Mouse (Mus musculus): ENCODE data around the gene Gm20388. TPM values are rescaled to one million over a fixed set of nuclear protein-coding genes. Genes with fewer than 3 reads are reported as not detected.

Gm20388 gene
- polyA plus RNA-seq, 1 experiment, result not detected

- Histone ChIP-seq H3K27ac (ENCODE audit: insufficient read depth, low read depth, low read length) (no peak overlapping the region), H3K4me1 (ENCODE audit: control insufficient read depth, insufficient read depth, low read length) (peaks cover 29% of the 10 kb centered on the region), H3K4me3 (ENCODE audit: insufficient read depth, low read depth, low read length) (no peak overlapping the region)
- TF ChIP-seq CTCF (IDR thresholded peaks at IDR 0.05; ENCODE audit: insufficient read depth, low read depth, low read length) (no peak), POLR2A (IDR thresholded peaks at IDR 0.05; ENCODE audit: insufficient read depth, low read depth, low read length) (no peak)
- 63% methylated on average over 6 of the region's 6 CpGs for WGBS
Observed at GRCm38 (mm10) chr8:120664566-120664965, 753.9 kb downstream of the Gm20388 start.

GRCm38 (mm10) chr8:120665726-120666455 lies 755.2 kb downstream of the Gm20388 start:
- WGBS, result 51% methylated on average over 3 of the region's 3 CpGs
- Histone ChIP-seq H3K4me3 (ENCODE audit: insufficient read depth, low read depth, low read length) (0 out of 2 replicates have a peak overlapping the region, but pooled peaks have one; percentile 2), H3K4me1 (ENCODE audit: control insufficient read depth, insufficient read depth, low read length) (peaks cover 38% of the 10 kb centered on the region), H3K27ac (ENCODE audit: insufficient read depth, low read depth, low read length) (no peak overlapping the region)
- TF ChIP-seq CTCF (IDR thresholded peaks at IDR 0.05; ENCODE audit: insufficient read depth, low read depth, low read length) (no peak), POLR2A (IDR thresholded peaks at IDR 0.05; ENCODE audit: insufficient read depth, low read depth, low read length) (no peak)

GRCm38 (mm10) chr8:120666807-120667470 lies 756.3 kb downstream of the Gm20388 start:
- TF ChIP-seq POLR2A (IDR thresholded peaks at IDR 0.05; ENCODE audit: insufficient read depth, low read depth, low read length), result no peak
- no peak for TF ChIP-seq CTCF (IDR thresholded peaks at IDR 0.05; ENCODE audit: insufficient read depth, low read depth, low read length)
- Histone ChIP-seq H3K27ac (ENCODE audit: insufficient read depth, low read depth, low read length) (no peak overlapping the region; the same call in 1 of the 2 replicates), H3K4me3 (ENCODE audit: insufficient read depth, low read depth, low read length) (peak overlapping the region; percentile 65), H3K4me1 (ENCODE audit: control insufficient read depth, insufficient read depth, low read length) (peaks cover 46% of the 10 kb centered on the region)
- 4% methylated on average over 17 of the region's 17 CpGs for WGBS

GRCm38 (mm10) chr8:120667561-120668373 lies 757.1 kb downstream of the Gm20388 start, which contains the start of the genes Gm27021 and Cox4i1:
Gene Gm27021 (minus strand): TSS chr8:120668079.
Gene Cox4i1 (plus strand): TSS chr8:120668222.
- peak within 1 kb of the TSS; percentile 76 for H3K27ac ChIP-seq (ENCODE audit: insufficient read depth, low read depth, low read length)
- H3K4me1 ChIP-seq (ENCODE audit: control insufficient read depth, insufficient read depth, low read length), result peaks cover 52% of the 10 kb centered on the region
- TF ChIP-seq POLR2A (IDR thresholded peaks at IDR 0.05; ENCODE audit: insufficient read depth, low read depth, low read length) (peak; percentile 90), CTCF (IDR thresholded peaks at IDR 0.05; ENCODE audit: insufficient read depth, low read depth, low read length) (no peak)
- under 1% methylated on average over 104 of the region's 105 CpGs for WGBS
- H3K4me3 ChIP-seq (ENCODE audit: insufficient read depth, low read depth, low read length), result peak within 1 kb of the TSS; percentile 65

GRCm38 (mm10) chr8:120668374-120668905 lies 757.8 kb downstream of the Gm20388 start, which contains the start of gene Emc8:
Gene Emc8 (minus strand): TSS chr8:120668573.
- H3K4me1 ChIP-seq (ENCODE audit: control insufficient read depth, insufficient read depth, low read length), result peaks cover 54% of the 10 kb centered on the region
- no peak for TF ChIP-seq CTCF (IDR thresholded peaks at IDR 0.05; ENCODE audit: insufficient read depth, low read depth, low read length)
- no peak for TF ChIP-seq POLR2A (IDR thresholded peaks at IDR 0.05; ENCODE audit: insufficient read depth, low read depth, low read length)
- peak within 1 kb of the TSS; percentile 65 for H3K4me3 ChIP-seq (ENCODE audit: insufficient read depth, low read depth, low read length)
- 1% methylated on average over 51 of the region's 51 CpGs for WGBS
- H3K27ac ChIP-seq (ENCODE audit: insufficient read depth, low read depth, low read length), result peak within 1 kb of the TSS; percentile 76

DNA sequence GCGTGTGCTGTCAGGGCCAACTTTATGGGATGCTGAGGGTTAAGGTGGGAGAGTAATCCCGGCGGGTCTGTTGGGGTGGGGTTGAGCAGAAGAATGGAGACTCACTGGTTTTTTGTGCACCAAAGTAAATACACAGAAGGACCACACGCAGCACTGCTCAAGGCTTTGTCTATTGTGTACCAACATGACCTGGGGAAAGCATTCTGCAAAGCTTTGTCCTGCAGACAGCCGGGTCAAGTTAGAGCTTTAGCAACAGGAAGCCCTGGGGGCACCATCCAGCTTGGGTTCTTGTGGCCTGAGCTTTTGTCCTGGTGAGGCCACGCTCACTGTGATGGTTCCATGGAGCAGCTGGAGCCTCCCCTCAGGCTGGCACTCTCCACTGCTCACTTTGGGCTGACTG lies 761.1 kb downstream of the Gm20388 start:
- Histone ChIP-seq H3K4me1 (ENCODE audit: control insufficient read depth, insufficient read depth, low read length) (peaks cover 30% of the 10 kb centered on the region), H3K27ac (ENCODE audit: insufficient read depth, low read depth, low read length) (no peak overlapping the region), H3K4me3 (ENCODE audit: insufficient read depth, low read depth, low read length) (no peak overlapping the region)
- TF ChIP-seq POLR2A (IDR thresholded peaks at IDR 0.05; ENCODE audit: insufficient read depth, low read depth, low read length), result no peak
- TF ChIP-seq CTCF (IDR thresholded peaks at IDR 0.05; ENCODE audit: insufficient read depth, low read depth, low read length), result no peak
- WGBS, result 30% methylated on average over 6 of the region's 6 CpGs

DNA sequence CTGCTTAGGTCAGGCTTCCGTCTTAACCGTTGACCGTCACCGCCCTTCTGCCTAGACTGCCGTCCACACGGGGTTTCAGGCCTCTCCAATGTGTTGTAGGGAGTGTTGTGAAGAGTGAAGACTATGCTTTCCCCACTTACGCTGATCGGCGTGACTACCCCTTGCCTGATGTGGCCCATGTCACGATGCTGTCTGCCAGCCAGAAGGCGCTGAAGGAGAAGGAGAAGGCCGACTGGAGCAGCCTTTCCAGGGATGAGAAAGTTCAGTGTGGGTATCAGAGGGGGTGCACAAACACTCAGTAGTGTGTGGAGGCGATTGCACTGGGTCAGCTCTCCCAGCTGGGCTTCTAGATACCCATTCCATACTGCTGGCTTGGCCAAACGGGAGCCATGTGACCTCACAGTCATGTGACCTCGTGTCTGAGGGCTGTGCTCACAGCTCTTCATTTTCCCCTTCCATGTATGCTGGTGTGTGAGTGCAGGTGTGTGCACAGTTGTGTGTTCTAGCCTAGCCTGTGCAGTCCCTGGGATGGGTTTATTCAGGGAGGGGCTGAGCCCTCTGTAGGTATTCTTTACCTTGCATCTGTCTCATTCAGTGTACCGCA lies 762.1 kb downstream of the Gm20388 start:
- 89% methylated on average over 16 of the region's 16 CpGs for WGBS
- H3K4me3 ChIP-seq (ENCODE audit: insufficient read depth, low read depth, low read length), result no peak overlapping the region
- H3K27ac ChIP-seq (ENCODE audit: insufficient read depth, low read depth, low read length), result no peak overlapping the region
- H3K4me1 ChIP-seq (ENCODE audit: control insufficient read depth, insufficient read depth, low read length), result peaks cover 27% of the 10 kb centered on the region
- TF ChIP-seq CTCF (IDR thresholded peaks at IDR 0.05; ENCODE audit: insufficient read depth, low read depth, low read length) (no peak), POLR2A (IDR thresholded peaks at IDR 0.05; ENCODE audit: insufficient read depth, low read depth, low read length) (no peak)

- H3K4me1 ChIP-seq (ENCODE audit: control insufficient read depth, insufficient read depth, low read length), result peaks cover 27% of the 10 kb centered on the region
- no peak overlapping the region for H3K27ac ChIP-seq (ENCODE audit: insufficient read depth, low read depth, low read length)
- H3K4me3 ChIP-seq (ENCODE audit: insufficient read depth, low read depth, low read length), result no peak overlapping the region
- TF ChIP-seq CTCF (IDR thresholded peaks at IDR 0.05; ENCODE audit: insufficient read depth, low read depth, low read length) (no peak), POLR2A (IDR thresholded peaks at IDR 0.05; ENCODE audit: insufficient read depth, low read depth, low read length) (no peak)
- WGBS, result 90% methylated on average over 7 of the region's 7 CpGs
Observed at GRCm38 (mm10) chr8:120673298-120673697, 762.7 kb downstream of the Gm20388 start.

All from olfactory bulb, adult 2 months (tissue).